Mouse (Mus musculus) erythroblast, embryonic 14.5 days (primary cell): ENCODE results near the gene Rsph1.

Experiments used
- GATA1 ChIP-seq: IDR thresholded peaks from 2 replicates; pipeline ENCODE4 v1.6.1; 2012; ENCODE audit warnings: low read length, inconsistent platforms, mixed read lengths
- TAL1 ChIP-seq: IDR thresholded peaks from 3 replicates; pipeline ENCODE4 v1.6.1; 2012; ENCODE audit warnings: low read length, inconsistent platforms, mixed read lengths

DNA sequence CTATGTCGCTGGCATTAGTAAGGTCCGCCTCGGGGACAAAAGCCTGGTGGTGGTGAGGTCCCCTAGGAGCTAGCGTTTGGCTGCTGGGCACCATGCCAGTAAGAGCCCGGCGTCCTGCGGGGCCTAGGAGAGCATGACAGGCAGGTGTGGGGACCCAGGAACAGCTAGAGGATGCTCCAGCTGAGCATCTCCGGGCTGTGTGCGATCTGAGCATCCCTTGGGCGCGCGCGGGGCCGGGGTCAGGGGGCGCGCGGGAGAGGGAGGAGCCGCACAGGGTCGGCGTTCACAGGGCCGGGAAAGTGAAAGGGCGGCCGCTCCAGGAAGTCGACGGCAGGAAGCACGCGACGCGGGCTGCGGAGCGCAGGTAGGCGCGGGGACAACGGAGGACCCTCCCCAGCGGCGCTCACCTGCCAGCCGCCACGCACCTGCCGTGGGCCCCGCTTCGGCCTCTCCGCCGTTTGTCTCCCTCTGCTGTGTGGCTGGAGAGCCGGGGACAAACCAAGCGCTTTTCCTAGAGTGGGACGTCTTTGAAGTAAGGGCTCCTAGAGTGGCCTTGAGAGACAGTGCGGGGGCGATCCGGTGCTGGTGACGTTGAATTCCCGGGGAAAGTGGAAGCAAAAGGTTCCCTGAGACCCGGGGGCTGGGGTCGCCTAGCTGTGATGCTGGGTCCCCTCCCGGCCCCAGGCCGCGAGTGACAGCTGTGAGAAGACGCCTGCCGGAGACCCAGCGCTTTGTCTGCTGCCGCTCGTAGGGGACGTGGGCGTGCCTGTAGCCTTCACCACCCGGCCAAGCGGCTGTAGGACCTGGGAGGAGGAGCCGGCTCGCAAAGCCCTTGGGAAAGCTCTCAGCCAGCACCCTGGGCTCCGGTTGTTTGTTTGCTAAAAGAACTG is 19.0 kb upstream of the Rsph1 start:
- TF ChIP-seq GATA1 = no peak
- TF ChIP-seq TAL1 = no peak
